In the genomic region with DNA sequence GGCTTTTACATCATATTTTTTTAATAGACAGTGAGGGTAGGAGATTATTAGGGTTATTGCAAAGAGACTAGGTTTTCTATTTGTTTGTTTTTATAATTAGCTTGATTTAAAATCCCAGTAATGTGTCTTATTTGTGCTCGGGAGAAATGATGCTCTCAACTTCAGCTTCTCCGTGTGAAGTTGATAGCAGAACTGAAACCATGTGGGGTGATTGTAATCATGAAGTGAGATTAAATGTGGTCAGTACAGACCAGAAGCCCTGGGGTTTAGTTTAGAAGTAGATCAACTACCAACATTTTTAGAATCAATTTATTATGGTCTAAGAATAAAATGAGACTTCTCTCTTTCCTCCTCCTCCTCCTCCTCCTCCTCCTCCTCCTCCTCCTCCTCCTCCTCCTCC, we compare ENCODE assay signal across 22 mouse cellular contexts.
DNase-seq lines count a peak whose midpoint lies in the region; ATAC-seq and TF ChIP-seq lines count a peak whose summit lies in the region.
"Had no signal": no experiment of that assay in that cellular context is flagged by ENCODE, and none has a peak within 500 bp of the region (broad histone marks: within the 10 kb centered on the region; RNA-seq: fewer than 3 reads in every experiment).

No protein-coding gene starts in this region.

- no peak overlapping the region for H3K9ac ChIP-seq in forebrain, postnatal 0 days
- H3K9ac ChIP-seq: embryonic facial prominence, embryonic 13.5 days; embryonic facial prominence, embryonic 15.5 days; forebrain, embryonic 13.5 days; forebrain, embryonic 15.5 days had no signal

- H3K27me3 ChIP-seq in forebrain, postnatal 0 days (ENCODE audit: insufficient read depth, low read length): no peaks in the 10 kb centered on the region
- H3K27me3 ChIP-seq: embryonic facial prominence, embryonic 13.5 days; embryonic facial prominence, embryonic 15.5 days; forebrain, embryonic 13.5 days; forebrain, embryonic 15.5 days; Patski had no signal

- no peaks in the 10 kb centered on the region for H3K9me3 ChIP-seq in forebrain, postnatal 0 days (ENCODE audit: low read length)
- H3K9me3 ChIP-seq: embryonic facial prominence, embryonic 13.5 days; embryonic facial prominence, embryonic 15.5 days; forebrain, embryonic 13.5 days; forebrain, embryonic 15.5 days; G1E had no signal

- H3K27ac ChIP-seq in forebrain, postnatal 0 days (ENCODE audit: low read depth, low read length): no peak overlapping the region
- H3K27ac ChIP-seq: embryonic facial prominence, embryonic 13.5 days; embryonic facial prominence, embryonic 15.5 days; forebrain, embryonic 13.5 days; forebrain, embryonic 15.5 days had no signal

- peak; percentile 81 for DNase-seq in A20 (ENCODE audit: low read depth, low spot score)
- DNase-seq in forebrain, postnatal 0 days: no peak
- DNase-seq in heart, adult 11 months: no peak
- DNase-seq: adrenal gland, adult 8-10 months; adrenal gland, postnatal 14 days; adrenal gland, postnatal 36 days; cerebellum, adult 11-12 months; cerebellum, adult 2 months; cerebellum, adult 9-10 months; cerebellum, postnatal 10 days; cerebellum, postnatal 25 days; embryo, embryonic 11 days had no signal

- no peak overlapping the region for H3K4me3 ChIP-seq in forebrain, postnatal 0 days (ENCODE audit: low read depth, low read length)
- H3K4me3 ChIP-seq: embryonic facial prominence, embryonic 13.5 days; embryonic facial prominence, embryonic 15.5 days; forebrain, embryonic 13.5 days; forebrain, embryonic 15.5 days had no signal

- no peaks in the 10 kb centered on the region for H3K36me3 ChIP-seq in forebrain, postnatal 0 days (ENCODE audit: insufficient read depth)
- H3K36me3 ChIP-seq: embryonic facial prominence, embryonic 13.5 days; embryonic facial prominence, embryonic 15.5 days; forebrain, embryonic 15.5 days; G1E had no signal

- 84% methylated on average over 2 of the region's 2 CpGs for WGBS in forebrain, postnatal 0 days

- peaks cover under 1% of the 10 kb centered on the region; the same call in 1 of the 2 replicates for H3K4me1 ChIP-seq in forebrain, postnatal 0 days (ENCODE audit: insufficient read depth)
- H3K4me1 ChIP-seq: embryonic facial prominence, embryonic 13.5 days had no signal

- H3K4me2 ChIP-seq in forebrain, postnatal 0 days (ENCODE audit: low read depth): no peak overlapping the region
- H3K4me2 ChIP-seq: embryonic facial prominence, embryonic 13.5 days; embryonic facial prominence, embryonic 15.5 days; forebrain, embryonic 13.5 days; forebrain, embryonic 15.5 days had no signal

- ATAC-seq in common myeloid progenitor, adult 5-6 weeks (replicated peaks; ENCODE audit: low read depth, poor library complexity, severe bottlenecking): peak; percentile 78
- ATAC-seq in megakaryocyte, adult 5-6 weeks (ENCODE audit: poor library complexity, severe bottlenecking): peak; percentile 94
- ATAC-seq in forebrain, postnatal 0 days: no peak
- no peak for ATAC-seq in inflammation-experienced regulatory T-cells, adult 6 months
- ATAC-seq: activated CD4-positive, CD25-positive, alpha-beta regulatory T cell, adult 4 months; forebrain, embryonic 13.5 days; forebrain, embryonic 15.5 days; Patski had no signal

- TF ChIP-seq CTCF in forebrain, postnatal 0 days (IDR thresholded peaks at IDR 0.05; ENCODE audit: low read depth): no peak

Comparison
In these comparisons a context has a peak if more than half of its experiments do, and no peak if none do; other contexts are left out.
1. ATAC-seq: peak in common myeloid progenitor, adult 5-6 weeks (single experiment) and megakaryocyte, adult 5-6 weeks (single experiment); none in forebrain, postnatal 0 days (single experiment) and inflammation-experienced regulatory T-cells, adult 6 months (single experiment).